Mouse (Mus musculus): Measurements from ENCODE around the gene Rusc2. TPM values are rescaled to one million over a fixed set of nuclear protein-coding genes. Genes with fewer than 3 reads are reported as not detected.

The Rusc2 gene
- 100 to 1,000 TPM; 126 to 129 TPM for total RNA-seq (2021)
- long read RNA-seq, full-length matches to known transcripts, result 8 of 66 reads
- long read RNA-seq, partial matches to known transcripts, result 47 of 66 reads
- long read RNA-seq, other reads (novel, unspliced or antisense), result 11 of 66 reads

GRCm38 (mm10) chr4:43381408-43382154 lies at the start of gene Rusc2:
Rusc2 (plus strand) TSS chr4:43381979.
- DNase-seq (ENCODE audit: low spot score in 2 of 2), result peak; percentile 94 to 98

GRCm38 (mm10) chr4:43334771-43335170 lies 47.0 kb upstream of the Rusc2 start:
- DNase-seq (ENCODE audit: low spot score in 2 of 2), result no peak

- DNase-seq (ENCODE audit: low spot score in 2 of 2), result no peak
Observed at GRCm38 (mm10) chr4:43336176-43336575, 45.6 kb upstream of the Rusc2 start.

- DNase-seq (ENCODE audit: low spot score in 2 of 2), result no peak
Observed at GRCm38 (mm10) chr4:43340096-43340804, 41.5 kb upstream of the Rusc2 start.

- no peak for DNase-seq (ENCODE audit: low spot score in 2 of 2)
Observed at GRCm38 (mm10) chr4:43341276-43341891, 40.4 kb upstream of the Rusc2 start.

- DNase-seq (ENCODE audit: low spot score in 2 of 2), result peak in 1 of 2 experiments; percentile 12
Observed at GRCm38 (mm10) chr4:43342443-43342842, 39.3 kb upstream of the Rusc2 start.

- no peak for DNase-seq (ENCODE audit: low spot score in 2 of 2)
Observed at GRCm38 (mm10) chr4:43344932-43345331, 36.8 kb upstream of the Rusc2 start.

- DNase-seq (ENCODE audit: low spot score in 2 of 2), result no peak
Observed at GRCm38 (mm10) chr4:43349206-43349605, 32.6 kb upstream of the Rusc2 start.

GRCm38 (mm10) chr4:43350038-43350560 lies 31.7 kb upstream of the Rusc2 start:
- no peak for DNase-seq (ENCODE audit: low spot score in 2 of 2)

GRCm38 (mm10) chr4:43353662-43354061 lies 28.1 kb upstream of the Rusc2 start:
- no peak for DNase-seq (ENCODE audit: low spot score in 2 of 2)

GRCm38 (mm10) chr4:43364914-43365560 lies 16.7 kb upstream of the Rusc2 start:
- no peak for DNase-seq (ENCODE audit: low spot score in 2 of 2)

- no peak for DNase-seq (ENCODE audit: low spot score in 2 of 2)
Observed at GRCm38 (mm10) chr4:43367295-43367694, 14.5 kb upstream of the Rusc2 start.

GRCm38 (mm10) chr4:43367787-43368186 lies 14.0 kb upstream of the Rusc2 start:
- DNase-seq (ENCODE audit: low spot score in 2 of 2), result no peak

GRCm38 (mm10) chr4:43371406-43371805 lies 10.4 kb upstream of the Rusc2 start:
- DNase-seq (ENCODE audit: low spot score in 2 of 2), result no peak

- DNase-seq (ENCODE audit: low spot score in 2 of 2), result no peak
Observed at GRCm38 (mm10) chr4:43372155-43372554, 9.6 kb upstream of the Rusc2 start.

- no peak for DNase-seq (ENCODE audit: low spot score in 2 of 2)
Observed at GRCm38 (mm10) chr4:43374266-43374665, 7.5 kb upstream of the Rusc2 start.

GRCm38 (mm10) chr4:43379601-43380000 lies 2.2 kb upstream of the Rusc2 start:
- DNase-seq (ENCODE audit: low spot score in 2 of 2), result no peak

- no peak for DNase-seq (ENCODE audit: low spot score in 2 of 2)
Observed at GRCm38 (mm10) chr4:43380951-43381350, 828 bp upstream of the Rusc2 start.

- DNase-seq (ENCODE audit: low spot score in 2 of 2), result no peak
Observed at GRCm38 (mm10) chr4:43382155-43383020, 609 bp downstream of the Rusc2 start.

Measured in layer of hippocampus, postnatal 10 days (tissue).